Mouse (Mus musculus): ENCODE results near the gene Dhcr24. TPM values are rescaled to one million over a fixed set of nuclear protein-coding genes. Genes with fewer than 3 reads are reported as not detected.

Gene Dhcr24
- total RNA-seq, 2 experiments from 2014 or later, result 15.1 to 16.9 TPM

GRCm38 (mm10) chr4:106559343-106560212 is 1.3 kb upstream of the Dhcr24 start:
- DNase-seq, result no peak

DNA sequence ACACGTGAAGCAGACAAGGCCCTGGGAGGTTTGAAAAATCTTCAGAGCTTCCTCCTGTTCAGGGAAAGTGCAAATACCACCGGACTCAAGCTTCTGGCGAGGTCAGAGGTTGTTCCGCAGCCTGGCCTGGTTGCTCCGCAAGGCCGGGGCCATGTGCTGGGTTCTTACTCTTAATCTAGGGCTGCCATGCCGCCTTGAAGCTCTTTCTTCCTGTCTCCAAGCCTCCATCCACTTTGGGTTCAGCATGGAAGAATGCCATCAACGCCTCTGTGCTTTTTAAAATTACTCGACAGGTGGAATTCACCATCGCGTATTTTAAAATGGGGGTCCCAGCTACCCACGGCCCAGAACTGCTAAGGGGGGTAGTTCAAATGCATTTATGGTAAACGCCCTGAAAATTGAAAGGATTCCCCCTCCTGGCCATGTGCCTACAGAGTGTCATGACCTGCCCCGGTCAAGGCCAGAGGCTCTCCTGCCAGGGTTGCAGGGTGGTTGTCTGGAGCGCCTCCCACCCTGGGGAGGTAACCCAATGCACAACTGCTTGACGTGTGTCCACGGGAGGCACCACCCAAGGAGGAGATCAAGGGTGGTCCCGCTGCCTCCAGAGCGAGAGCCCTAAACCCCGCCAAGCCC is 509 bp upstream of the Dhcr24 start:
- DNase-seq, result no peak

- DNase-seq, result no peak
These were observed 1.2 kb downstream of the Dhcr24 start for GRCm38 (mm10) chr4:106562006-106562405.

DNA sequence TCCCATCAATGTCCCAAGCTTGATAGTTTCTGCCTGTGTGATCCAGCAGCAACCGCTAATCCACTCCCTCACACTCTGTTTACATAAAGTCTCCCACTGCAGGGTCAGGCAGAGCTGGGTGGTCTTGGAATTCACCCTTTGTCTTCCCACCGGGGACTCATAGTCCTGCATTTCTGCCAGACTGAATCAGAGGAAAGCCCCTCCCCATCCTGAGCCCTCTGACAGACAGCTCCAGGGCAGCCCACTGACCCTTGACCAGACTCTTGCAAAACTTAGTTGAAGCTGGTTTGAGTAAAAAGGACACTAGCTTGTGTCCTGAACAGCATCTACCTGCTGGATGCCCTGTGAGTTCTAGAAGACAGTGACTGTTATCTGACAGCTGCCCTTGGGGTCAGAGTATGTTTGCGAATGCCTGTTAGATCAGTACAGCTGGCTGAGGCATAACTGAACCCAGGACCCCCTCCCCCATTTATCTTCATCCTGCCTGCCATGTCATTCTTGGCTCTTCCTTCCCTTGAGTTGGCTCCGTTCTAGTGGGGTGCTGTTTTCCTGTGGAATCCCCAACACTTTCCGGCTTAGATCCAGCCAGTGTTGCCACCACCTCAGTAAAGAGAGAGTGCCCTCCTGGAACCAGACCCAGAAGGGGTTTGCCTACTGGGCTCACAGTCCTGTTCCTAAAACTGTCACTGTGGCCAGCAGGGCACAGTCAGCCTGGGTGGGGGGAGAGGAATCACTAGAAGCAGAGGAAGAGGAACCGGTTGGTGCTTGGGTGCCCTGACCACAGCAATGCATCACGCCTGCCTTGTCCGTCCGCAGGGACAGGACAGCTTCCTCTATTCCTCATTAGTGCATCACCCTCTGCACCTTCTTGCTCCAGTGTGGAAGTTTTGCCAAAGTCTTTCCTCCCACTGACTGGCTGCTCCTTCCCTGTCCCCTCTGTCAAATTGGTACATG is 2.3 kb downstream of the Dhcr24 start:
- no peak for DNase-seq

DNA sequence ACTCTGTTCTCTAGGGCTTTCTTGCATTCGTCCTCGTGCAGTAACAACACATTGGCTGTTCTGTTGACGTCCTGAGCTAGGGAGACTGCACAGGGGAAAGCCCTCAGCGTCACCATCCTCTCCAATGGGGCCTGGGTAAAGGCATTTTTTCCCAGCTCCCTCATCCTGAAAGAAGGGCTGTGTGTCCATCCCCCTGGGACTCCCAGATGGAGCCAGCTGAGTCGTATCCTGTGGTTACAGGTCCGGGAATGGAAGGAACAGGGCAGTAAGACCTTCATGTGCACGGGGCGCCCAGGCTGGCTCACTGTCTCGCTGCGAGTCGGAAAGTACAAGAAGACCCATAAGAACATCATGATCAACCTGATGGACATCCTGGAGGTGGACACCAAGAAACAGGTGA is 3.3 kb downstream of the Dhcr24 start:
- DNase-seq, result no peak

DNA sequence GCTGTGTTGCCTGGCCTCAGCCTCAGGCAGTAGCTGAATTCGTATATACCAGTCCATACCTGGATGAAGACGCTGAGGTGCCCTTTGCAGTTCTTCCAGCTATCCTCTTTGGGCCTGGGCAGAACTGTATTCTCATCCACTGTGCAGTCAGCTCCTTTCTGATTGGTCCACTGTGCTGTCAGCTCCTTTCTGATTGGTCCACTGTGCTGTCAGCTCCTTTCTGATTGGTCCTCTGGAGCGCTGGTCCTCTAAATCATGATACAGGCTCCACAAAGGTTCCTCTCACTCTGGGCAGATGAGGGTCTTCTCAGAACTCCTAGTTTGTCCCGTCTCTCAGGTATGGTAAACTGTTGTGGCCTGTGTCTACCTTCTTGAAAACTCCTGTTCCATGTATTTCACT is 8.8 kb downstream of the Dhcr24 start:
- no peak for DNase-seq

DNA sequence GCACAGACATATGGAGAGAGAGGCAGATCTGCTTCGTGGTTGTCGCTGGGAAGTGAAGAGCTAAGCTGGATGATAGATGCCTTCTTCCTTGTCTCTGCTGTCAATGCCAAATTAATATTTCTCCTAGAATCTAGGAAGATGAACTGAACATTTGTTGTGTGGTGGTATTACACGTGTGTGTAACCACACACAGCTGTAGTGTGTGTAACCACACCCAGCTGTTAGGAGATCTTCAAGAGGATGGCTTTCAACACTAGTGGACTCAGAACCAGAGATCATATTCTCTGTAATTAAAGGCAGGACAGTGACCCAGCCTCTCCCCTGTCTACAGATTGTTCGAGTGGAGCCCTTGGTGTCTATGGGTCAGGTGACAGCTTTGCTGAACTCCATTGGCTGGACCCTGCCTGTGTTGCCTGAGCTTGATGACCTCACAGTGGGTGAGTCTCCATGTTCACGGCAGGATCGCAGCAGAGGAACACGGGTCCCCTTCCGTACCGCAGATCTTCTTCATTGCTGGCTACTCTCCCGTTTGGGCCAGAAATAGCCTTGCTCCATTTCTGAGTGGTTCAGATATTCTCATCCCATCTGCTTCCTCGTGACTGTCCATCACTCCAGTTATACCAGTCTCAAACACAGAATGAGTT is 10.4 kb downstream of the Dhcr24 start:
- no peak for DNase-seq

DNA sequence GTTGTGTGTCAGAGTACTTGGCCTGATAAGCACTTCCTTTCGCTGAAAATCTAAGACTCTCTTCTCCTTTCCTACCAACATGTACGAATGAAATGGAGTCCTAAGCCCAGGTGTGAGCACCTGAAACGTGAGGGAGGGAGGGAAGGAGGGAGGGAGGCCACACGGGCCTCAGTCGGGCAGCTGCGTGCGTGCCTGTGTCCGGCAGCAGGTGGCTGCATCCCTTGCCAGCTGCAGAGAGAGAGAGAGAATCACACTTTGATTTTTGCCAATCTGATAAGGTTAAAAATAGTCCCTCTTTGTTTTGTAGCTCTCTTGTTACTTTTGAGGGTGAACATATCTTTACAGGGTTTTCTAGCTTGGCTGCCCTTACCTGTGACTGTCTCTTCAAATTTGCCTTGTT is 14.2 kb downstream of the Dhcr24 start:
- no peak for DNase-seq

GRCm38 (mm10) chr4:106577511-106577910 is 16.7 kb downstream of the Dhcr24 start:
- DNase-seq, result no peak

GRCm38 (mm10) chr4:106581176-106581864 is 20.5 kb downstream of the Dhcr24 start:
- no peak for DNase-seq

DNA sequence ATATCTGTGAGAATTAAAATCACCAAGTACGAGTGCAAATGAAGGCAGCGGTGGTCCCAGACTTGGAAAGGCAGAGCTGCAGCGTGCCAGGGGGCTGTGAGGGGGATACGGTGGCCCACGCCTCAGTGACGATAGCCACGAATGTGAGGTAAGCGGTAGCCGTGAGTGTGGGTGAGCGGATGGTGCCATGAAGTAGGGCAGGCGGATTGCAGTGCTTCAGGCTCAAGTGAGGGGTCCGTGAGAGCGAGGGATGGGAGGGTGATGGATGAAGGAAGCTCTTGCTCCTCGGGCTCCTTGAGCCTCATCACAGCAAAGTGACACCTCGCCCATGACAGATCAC is 21.0 kb downstream of the Dhcr24 start:
- no peak for DNase-seq

DNA sequence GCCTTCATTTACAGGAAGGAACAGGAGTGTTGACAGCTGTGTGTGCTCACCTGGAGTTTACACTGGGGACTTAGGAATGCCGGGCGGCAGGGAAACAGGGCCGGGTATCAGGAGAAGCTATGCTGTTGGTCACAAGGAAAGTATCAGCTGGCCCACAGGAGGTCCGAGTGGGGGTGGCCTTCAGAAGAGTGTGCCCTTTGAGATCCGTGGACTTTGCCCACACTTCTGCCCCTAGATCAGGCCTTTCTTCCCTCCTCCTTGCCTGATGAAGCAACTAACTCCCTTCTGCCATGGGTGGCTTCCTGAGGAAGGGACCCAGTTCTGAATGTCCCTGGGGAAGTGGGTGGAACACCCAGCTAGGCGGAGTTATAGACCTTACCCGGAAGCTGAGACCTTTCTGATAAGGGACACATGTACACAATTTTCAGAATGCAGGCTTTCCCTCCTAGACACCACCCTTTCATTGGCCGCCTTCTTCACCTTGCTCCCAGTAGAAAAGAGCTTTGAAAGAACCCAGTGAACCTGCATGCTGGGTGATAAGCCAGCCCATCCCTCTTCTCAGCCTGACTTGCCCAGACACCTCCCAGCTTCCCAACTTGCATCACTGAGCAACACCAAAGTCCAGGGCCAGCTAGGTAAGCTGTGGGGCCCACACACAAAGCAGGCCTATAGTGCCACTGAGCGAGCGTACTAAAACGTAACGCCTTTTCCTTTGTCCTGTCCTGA is 21.8 kb downstream of the Dhcr24 start:
- no peak for DNase-seq

DNA sequence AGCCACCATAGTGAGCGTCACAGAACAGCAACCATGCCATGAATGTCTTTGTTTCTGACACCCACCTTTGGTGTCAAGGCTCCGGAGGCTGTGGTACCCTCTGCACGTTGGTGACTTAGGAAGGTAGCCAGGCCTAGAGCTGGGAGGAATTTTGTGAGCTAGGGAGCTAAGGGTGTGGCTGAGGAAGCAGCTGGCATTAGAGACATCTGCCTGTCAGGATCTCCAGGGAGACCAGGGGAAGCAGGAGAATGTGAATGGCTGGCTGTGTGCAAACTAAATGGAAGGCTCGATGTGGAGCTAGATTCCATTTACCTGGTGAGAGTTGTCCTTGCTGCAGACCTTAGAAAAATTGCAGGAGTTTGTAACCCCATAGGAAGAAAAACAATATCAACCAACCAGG is 23.8 kb downstream of the Dhcr24 start:
- DNase-seq, result no peak

- no peak for DNase-seq
These were observed 26.2 kb downstream of the Dhcr24 start for GRCm38 (mm10) chr4:106587075-106587474.

GRCm38 (mm10) chr4:106590142-106590541 is 29.3 kb downstream of the Dhcr24 start:
- DNase-seq, result no peak

GRCm38 (mm10) chr4:106590871-106591270 is 30.0 kb downstream of the Dhcr24 start:
- no peak for DNase-seq

DNA sequence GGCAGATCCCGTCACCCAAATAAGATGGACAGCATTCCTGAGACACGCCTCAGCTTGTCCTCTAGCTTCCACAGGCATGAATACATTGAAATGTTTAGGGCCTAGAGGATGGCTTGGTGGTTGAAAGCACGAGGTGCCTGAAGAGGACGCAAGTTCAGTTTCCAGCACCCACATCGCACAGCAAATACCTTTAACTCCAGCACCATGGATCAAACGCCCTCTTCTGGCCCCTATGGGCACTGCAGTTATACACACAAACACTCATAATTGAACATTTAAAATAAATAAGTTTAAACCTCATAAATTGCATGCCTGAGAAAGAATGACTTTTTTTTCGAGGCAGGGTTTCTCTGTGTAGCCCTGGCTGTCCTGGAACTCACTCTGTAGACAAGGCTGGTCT is 32.8 kb downstream of the Dhcr24 start:
- DNase-seq, result no peak

DNA sequence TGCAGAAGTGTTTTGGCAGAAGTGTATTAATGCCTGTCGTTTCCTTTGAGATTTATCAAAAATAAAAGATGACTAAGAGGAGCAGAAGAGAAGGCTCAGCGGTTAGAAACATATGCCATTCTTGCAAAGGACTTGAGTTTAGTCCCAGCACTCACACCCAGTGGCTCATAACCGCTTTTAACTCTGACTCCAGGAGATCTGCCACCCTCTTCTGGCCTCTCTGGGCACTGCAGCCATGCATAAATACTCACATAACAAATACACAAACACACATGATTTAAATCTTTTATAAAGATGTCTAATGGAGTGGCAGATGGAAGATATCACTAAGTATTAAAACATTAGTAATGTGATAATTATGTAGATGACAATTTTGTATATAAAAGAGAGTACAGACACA is 35.4 kb downstream of the Dhcr24 start:
- no peak for DNase-seq

- no peak for DNase-seq
These were observed 36.2 kb downstream of the Dhcr24 start for GRCm38 (mm10) chr4:106597055-106597454.

DNA sequence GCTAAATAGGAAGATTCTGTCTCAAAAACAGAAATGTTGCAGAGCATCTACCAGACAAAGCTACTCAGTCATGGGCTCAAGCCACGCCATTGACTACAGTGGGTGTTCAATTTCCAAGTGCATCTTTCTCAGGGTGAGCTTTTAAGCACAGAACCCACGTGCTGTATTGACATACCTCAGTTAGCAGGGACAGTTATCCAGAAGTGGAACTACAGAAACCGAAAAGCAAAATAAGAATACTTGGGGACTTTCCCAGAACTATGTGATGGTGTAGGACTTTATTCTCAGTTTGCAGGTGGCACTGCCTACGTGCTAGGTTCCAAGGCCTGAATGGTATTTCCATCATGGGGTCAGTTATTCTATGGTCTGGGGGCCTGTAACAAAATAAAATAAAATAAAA is 36.9 kb downstream of the Dhcr24 start:
- DNase-seq, result no peak

DNA sequence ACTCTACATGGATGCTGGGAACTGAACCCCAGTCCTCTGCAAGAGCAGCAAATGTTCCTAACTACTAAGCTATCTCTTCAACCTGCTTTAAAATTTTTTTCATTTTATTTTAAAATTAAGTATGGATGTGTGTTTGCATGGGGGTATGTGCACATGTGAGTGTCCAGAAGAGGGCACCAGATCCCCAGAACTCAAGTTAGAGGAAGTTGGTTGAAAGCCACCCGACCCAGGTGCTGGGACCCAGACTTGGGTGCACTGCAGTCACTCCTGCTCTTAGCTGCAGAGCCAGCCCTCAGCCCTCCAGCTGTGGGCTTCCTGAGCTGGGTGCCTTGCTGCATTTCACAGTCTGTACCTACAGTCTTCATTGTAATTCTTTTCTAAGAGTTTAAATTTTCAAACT is 38.6 kb downstream of the Dhcr24 start:
- no peak for DNase-seq
